Mouse (Mus musculus): ENCODE results near the gene Prkrip1. TPM values are rescaled to one million over a fixed set of nuclear protein-coding genes. Genes with fewer than 3 reads are reported as not detected.

The Prkrip1 gene
- polyA plus RNA-seq, 1 experiment from 2014 or later, result 61.7 TPM

DNA sequence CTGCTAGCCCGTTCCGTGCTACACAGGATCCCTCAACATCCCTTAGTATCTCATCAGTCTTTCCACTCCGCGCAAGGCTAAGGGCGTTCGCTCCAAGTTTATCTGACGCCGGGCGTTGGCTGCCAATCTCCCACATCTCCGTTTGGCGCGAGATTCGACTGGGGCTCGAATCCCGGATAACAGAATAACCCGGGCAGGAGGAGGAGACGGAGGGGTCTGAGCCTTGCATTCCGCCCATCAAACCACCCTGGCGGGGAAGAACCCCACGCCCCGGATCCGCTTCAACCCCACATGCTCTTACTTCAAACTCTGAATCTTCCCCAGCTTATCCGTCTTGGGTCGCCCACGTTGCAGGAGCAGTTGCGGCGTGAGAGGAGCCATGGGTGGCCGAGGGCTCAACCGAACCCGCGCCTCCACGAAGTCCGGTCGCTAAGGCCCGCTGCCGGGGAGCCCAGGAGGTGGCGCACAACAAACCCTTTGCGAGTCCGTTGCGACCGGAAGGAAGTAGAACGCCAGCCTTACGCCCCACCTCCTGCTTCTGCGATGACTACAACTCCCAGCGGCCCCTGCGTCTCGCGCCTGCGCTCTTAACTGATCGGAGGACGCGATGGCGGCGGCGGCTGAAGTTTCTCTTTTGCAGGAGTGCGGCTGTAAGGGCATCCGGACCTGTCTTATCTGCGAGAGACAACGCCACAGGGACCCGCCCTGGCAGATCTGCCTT lies 63.0 kb downstream of the Prkrip1 start, which contains the start of the genes Lrwd1 and Alkbh4:
Gene Lrwd1 (minus strand): TSS at position 504 of the 721 bp plus-strand sequence.
Gene Alkbh4 (plus strand): TSS at position 576 of the 721 bp plus-strand sequence.
- no peaks in the 10 kb centered on the region for H3K9me3 ChIP-seq (ENCODE audit: control insufficient read depth, low read length)
- peak within 1 kb of the TSS; percentile 78 for H3K4me3 ChIP-seq (replicated peaks; ENCODE audit: low read length)
- DNase-seq (ENCODE audit: low spot score) (peak; percentile 95), ATAC-seq (ENCODE audit: low FRiP score) (peak; percentile 93)
- peaks cover 16% of the 10 kb centered on the region for H3K4me1 ChIP-seq (replicated peaks; ENCODE audit: control insufficient read depth, insufficient read depth, low read length)
- peak within 1 kb of the TSS; percentile 64 for H3K9ac ChIP-seq
- peaks cover 47% of the 10 kb centered on the region for H3K36me3 ChIP-seq (replicated peaks; ENCODE audit: control insufficient read depth, insufficient read depth)
- H3K27me3 ChIP-seq (ENCODE audit: control insufficient read depth, insufficient read depth, low read length), result no peaks in the 10 kb centered on the region
- H3K4me2 ChIP-seq (replicated peaks), result peak within 1 kb of the TSS; percentile 80
- under 1% methylated on average over 60 of the region's 60 CpGs for WGBS
- H3K27ac ChIP-seq, result no peak within 1 kb of the TSS

Other genes starting within 250 kb of the Prkrip1 start
- 1.5 TPM in 2 replicates for gene Ssc4d, start 224.4 kb downstream of the Prkrip1 start, polyA plus RNA-seq (2014; fragmentation: Nextera tagmentation; extraction: Ambion mirVana)
- gene Zp3, start 218.9 kb downstream of the Prkrip1 start, polyA plus RNA-seq (2014; fragmentation: Nextera tagmentation; extraction: Ambion mirVana), result not detected in 2 replicates
- gene Dtx2, start 204.2 kb downstream of the Prkrip1 start, polyA plus RNA-seq (2014; fragmentation: Nextera tagmentation; extraction: Ambion mirVana), result 23.1 and 24.2 TPM in 2 replicates
- not detected in 2 replicates for gene Upk3b, start 160.5 kb downstream of the Prkrip1 start, polyA plus RNA-seq (2014; fragmentation: Nextera tagmentation; extraction: Ambion mirVana)
- gene Upk3bl, start 144.5 kb downstream of the Prkrip1 start, polyA plus RNA-seq (2014; fragmentation: Nextera tagmentation; extraction: Ambion mirVana), result not detected in 2 replicates
- gene Rasa4, start 115.0 kb downstream of the Prkrip1 start, polyA plus RNA-seq (2014; fragmentation: Nextera tagmentation; extraction: Ambion mirVana), result 13.6 and 15.0 TPM in 2 replicates
- 209 and 235 TPM in 2 replicates for gene Polr2j, start 82.3 kb downstream of the Prkrip1 start, polyA plus RNA-seq (2014; fragmentation: Nextera tagmentation; extraction: Ambion mirVana)
- gene Lrwd1, start 62.9 kb downstream of the Prkrip1 start, polyA plus RNA-seq (2014; fragmentation: Nextera tagmentation; extraction: Ambion mirVana), result 18.2 and 20.5 TPM in 2 replicates
- gene Alkbh4, start 62.8 kb downstream of the Prkrip1 start, polyA plus RNA-seq (2014; fragmentation: Nextera tagmentation; extraction: Ambion mirVana), result 16.7 and 17.1 TPM in 2 replicates
- gene Orai2, start 28.2 kb downstream of the Prkrip1 start, polyA plus RNA-seq (2014; fragmentation: Nextera tagmentation; extraction: Ambion mirVana), result 34.6 and 37.5 TPM in 2 replicates
- 24.6 and 24.8 TPM in 2 replicates for gene Sh2b2, start 47.6 kb upstream of the Prkrip1 start, polyA plus RNA-seq (2014; fragmentation: Nextera tagmentation; extraction: Ambion mirVana)

Measured in hindbrain, embryonic 14.5 days (tissue).